Mouse (Mus musculus) G1E (cell line): ENCODE results near the gene Mgmt. TPM values are rescaled to one million over a fixed set of nuclear protein-coding genes. Genes with fewer than 3 reads are reported as not detected.

ENCODE experiments used
- ATAC-seq: 2 replicates; pipeline ENCODE4 v1.8.0; 2016; ENCODE audit warnings: mild to moderate bottlenecking; ENCODE audit not compliant: insufficient number of reproducible peaks, poor library complexity, low FRiP score, severe bottlenecking; ENCODE audit errors: extremely low read depth
- DNase-seq: peaks from one replicate; pipeline ENCODE4 v3.0.0; 2012; ENCODE audit warnings: low spot score
- H3K27me3 ChIP-seq: 2 replicates; pipeline ENCODE4 v1.6.1; 2012; ENCODE audit warnings: mild to moderate bottlenecking, low read length, inconsistent platforms; ENCODE audit not compliant: insufficient read depth
- H3K36me3 ChIP-seq: replicated peaks from 2 replicates; pipeline ENCODE3; 2012; ENCODE audit warnings: mild to moderate bottlenecking, inconsistent platforms
- H3K4me1 ChIP-seq: 2 replicates; pipeline ENCODE4 v1.6.1; 2012; ENCODE audit warnings: low read depth, low read length, inconsistent platforms, mixed read lengths; ENCODE audit not compliant: insufficient read depth
- H3K4me3 ChIP-seq: 2 replicates; pipeline ENCODE4 v1.5.1; 2012; ENCODE audit warnings: low read depth, mild to moderate bottlenecking, inconsistent platforms, low read length, moderate library complexity, mixed read lengths
- H3K9me3 ChIP-seq: replicated peaks from 2 replicates; pipeline ENCODE4 v1.6.1; 2012; ENCODE audit warnings: inconsistent platforms
- CTCF ChIP-seq: IDR thresholded peaks from 2 replicates; pipeline ENCODE4 v1.5.1; 2012; ENCODE audit warnings: low read depth, low read length, inconsistent platforms, mixed read lengths
- GATA1 ChIP-seq: IDR thresholded peaks from 2 replicates; pipeline ENCODE4 v1.6.1; 2012; ENCODE audit warnings: borderline replicate concordance, low read length, inconsistent platforms, mixed read lengths
- GATA2 ChIP-seq: IDR thresholded peaks from 2 replicates; pipeline ENCODE4 v1.6.1; 2012; ENCODE audit warnings: low read depth, low read length, inconsistent platforms, borderline replicate concordance
- POLR2AphosphoS5 ChIP-seq: IDR thresholded peaks from 2 replicates; pipeline ENCODE4 v1.6.1; 2012; ENCODE audit warnings: low read depth, low read length, inconsistent platforms; ENCODE audit not compliant: insufficient replicate concordance
- TAL1 ChIP-seq: conservative IDR thresholded peaks from 2 replicates; pipeline ENCODE4 v1.6.1; 2012; ENCODE audit warnings: low read depth, low read length, inconsistent platforms, mixed read lengths
- polyA plus RNA-seq: library from polyadenylated mRNA; stranded (reverse); fragments of >175 nt; gene quantifications from 2 replicates; pipeline ENCODE4 v1.2.3, GENCODE M21; 2012
- total RNA-seq, 2 experiments: library from RNA; stranded (forward) in 1 of 2; stranded (reverse) in 1 of 2; fragments of 200-1000 nt in 1 of 2; fragments of >200 nt in 1 of 2; fragmentation: Nextera tagmentation in 1 of 2; gene quantifications; 2 replicates each; pipeline ENCODE4 v1.2.3; 2014 to 2017

Gene Mgmt
- total and polyA plus RNA-seq, 3 experiments: 1.1 to 2.2 (median 2.2) TPM

DNA sequence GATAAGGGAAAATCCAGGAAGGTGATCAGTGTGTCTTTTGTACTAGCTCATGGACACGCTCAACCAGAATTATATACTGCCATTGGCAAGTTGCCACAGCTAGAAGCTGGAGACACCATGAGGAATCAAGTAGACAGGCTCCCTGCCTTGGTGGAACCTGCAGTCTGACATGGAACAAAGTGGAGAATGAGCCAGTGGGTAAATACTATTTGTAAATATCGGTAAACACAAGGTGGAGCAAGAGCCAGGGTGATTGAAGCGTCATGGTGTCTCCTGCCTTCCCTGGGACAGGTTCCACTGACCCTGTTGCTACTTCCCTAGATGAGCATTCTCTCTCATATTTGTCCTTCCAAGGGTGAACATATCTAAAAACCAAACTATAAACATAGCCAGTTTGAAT lies 44.6 kb upstream of the Mgmt start:
- no peak for DNase-seq
- peaks cover 53% of the 10 kb centered on the region for H3K9me3 ChIP-seq

DNA sequence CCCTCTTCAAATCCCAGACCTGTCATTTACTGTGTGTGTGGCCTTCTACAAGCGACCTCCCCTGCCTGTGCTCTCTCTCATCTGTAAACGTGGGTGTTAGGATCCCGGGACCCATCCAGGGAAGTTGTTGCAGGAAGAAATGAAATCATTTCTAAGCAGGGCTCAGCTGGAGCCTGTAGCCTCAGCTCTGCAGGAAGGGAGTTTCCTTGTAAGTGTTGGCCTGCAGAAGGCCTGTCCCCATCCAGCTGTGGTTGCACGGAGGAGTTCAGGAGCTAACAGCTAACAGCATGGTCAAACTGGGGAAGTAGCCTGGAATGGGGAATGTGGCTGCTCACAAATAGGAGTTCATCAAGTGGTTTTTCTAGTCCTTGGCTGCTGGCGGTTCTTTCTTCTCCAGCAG lies 44.1 kb upstream of the Mgmt start:
- Histone ChIP-seq H3K27me3 (no peaks in the 10 kb centered on the region), H3K9me3 (peaks cover 53% of the 10 kb centered on the region), H3K4me1 (no peaks in the 10 kb centered on the region), H3K4me3 (no peak overlapping the region), H3K36me3 (no peaks in the 10 kb centered on the region)
- TF ChIP-seq GATA2: no peak
- TF ChIP-seq POLR2AphosphoS5: no peak
- no peak for TF ChIP-seq CTCF
- TF ChIP-seq GATA1: no peak
- TF ChIP-seq TAL1: no peak
- ATAC-seq (no peak), DNase-seq (no peak)

More for the DNA sequence above, 44.6 kb upstream of the Mgmt start:
- no peak for TF ChIP-seq GATA2
- TF ChIP-seq CTCF: no peak
- no peak for TF ChIP-seq TAL1
- no peak for TF ChIP-seq GATA1
- no peak for TF ChIP-seq POLR2AphosphoS5
- H3K27me3 ChIP-seq: no peaks in the 10 kb centered on the region
- no peak overlapping the region for H3K4me3 ChIP-seq
- no peaks in the 10 kb centered on the region for H3K4me1 ChIP-seq
- H3K36me3 ChIP-seq: no peaks in the 10 kb centered on the region
- ATAC-seq: no peak

DNA sequence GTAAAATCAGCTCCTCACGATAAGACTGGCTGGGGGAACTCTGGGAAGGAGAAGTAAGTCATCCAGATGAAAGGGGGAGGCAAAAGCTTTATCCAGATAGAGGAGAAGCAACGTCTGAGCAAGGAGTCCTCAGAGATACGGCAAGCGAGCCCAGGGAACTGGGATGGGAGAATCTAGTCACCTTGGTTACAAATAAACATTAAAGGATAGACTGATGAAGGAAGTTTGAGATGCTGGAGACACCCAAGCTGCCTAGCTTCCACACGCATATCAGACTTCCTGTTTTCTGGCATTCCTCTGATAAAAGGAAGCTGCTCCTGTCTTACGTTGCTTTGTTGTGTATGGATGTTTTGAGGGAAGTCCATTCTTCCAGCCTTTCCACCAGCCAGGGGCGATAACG lies 42.5 kb upstream of the Mgmt start:
- Histone ChIP-seq H3K4me1 (no peaks in the 10 kb centered on the region), H3K36me3 (no peaks in the 10 kb centered on the region), H3K27me3 (no peaks in the 10 kb centered on the region), H3K4me3 (no peak overlapping the region), H3K9me3 (peaks cover 55% of the 10 kb centered on the region)
- DNase-seq: no peak
- no peak for TF ChIP-seq CTCF
- no peak for TF ChIP-seq GATA2
- TF ChIP-seq TAL1: no peak
- no peak for TF ChIP-seq POLR2AphosphoS5
- TF ChIP-seq GATA1: no peak
- ATAC-seq: no peak

DNA sequence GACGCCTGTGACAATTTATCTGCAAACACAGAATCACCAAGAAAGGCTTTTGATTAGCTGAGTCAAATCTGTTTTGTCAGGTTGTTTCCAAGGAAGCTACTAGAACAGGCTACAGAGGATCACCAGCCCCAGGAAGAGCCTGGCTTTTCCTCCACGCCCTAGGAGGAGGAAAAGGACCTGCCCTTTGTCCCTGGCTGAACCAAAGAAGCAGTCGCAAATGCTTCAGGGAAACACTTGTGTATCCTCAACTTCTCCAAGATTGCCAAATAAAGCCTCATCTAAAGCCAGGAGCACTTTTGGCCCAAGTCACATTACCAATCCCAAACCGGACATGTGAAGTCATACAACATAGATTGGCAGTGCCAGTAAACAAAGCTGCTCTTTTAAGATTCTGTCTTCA lies 41.7 kb upstream of the Mgmt start:
- Histone ChIP-seq H3K36me3 (no peaks in the 10 kb centered on the region), H3K27me3 (no peaks in the 10 kb centered on the region), H3K4me1 (no peaks in the 10 kb centered on the region), H3K4me3 (no peak overlapping the region), H3K9me3 (peaks cover 50% of the 10 kb centered on the region)
- ATAC-seq (no peak), DNase-seq (no peak)
- no peak for TF ChIP-seq POLR2AphosphoS5
- TF ChIP-seq GATA1: no peak
- no peak for TF ChIP-seq CTCF
- no peak for TF ChIP-seq GATA2
- TF ChIP-seq TAL1: no peak

DNA sequence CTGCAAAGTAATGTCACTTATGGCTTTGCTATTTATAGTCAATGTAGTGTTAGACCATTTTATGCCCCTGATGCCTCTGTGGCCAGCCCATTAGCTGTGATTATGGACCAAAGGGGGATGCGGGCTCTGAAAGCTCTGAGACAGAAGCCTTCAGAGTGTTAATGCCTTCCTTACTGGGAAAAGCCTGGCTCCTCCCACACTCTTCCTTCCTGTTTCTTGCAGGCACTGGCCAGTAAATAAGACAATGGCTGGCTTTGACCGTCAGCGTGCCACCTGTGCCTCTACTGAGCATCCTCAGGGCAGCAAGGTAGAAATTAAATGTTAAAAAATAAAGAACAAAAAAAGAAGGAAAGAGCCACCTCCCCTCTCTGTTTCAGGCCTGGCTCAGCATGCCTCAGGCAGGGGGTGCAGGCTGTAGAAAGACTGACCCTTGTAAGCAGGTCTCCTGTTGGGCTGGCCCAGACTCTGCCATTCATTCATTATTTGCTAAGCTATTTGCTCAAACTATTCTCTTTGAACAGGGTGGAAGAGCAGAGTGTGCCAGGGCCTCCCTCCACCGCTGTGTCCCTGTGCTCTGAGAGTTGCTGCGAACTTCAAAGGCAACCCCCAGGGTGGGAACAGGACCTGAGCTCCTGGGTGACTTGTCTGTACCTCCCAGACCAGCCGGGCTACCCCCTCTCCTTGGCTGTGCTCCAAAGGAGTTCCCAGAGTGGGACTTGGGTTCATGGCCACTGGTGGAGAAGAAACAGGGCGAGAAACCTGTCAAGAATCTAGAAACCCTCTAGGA lies 29.5 kb upstream of the Mgmt start:
- no peak for ATAC-seq
- Histone ChIP-seq H3K4me1 (no peaks in the 10 kb centered on the region), H3K27me3 (no peaks in the 10 kb centered on the region), H3K4me3 (no peak overlapping the region), H3K36me3 (no peaks in the 10 kb centered on the region), H3K9me3 (peaks cover 40% of the 10 kb centered on the region)
- TF ChIP-seq CTCF: no peak
- TF ChIP-seq GATA2: no peak
- TF ChIP-seq POLR2AphosphoS5: no peak
- no peak for TF ChIP-seq TAL1
- no peak for TF ChIP-seq GATA1
- DNase-seq: no peak

DNA sequence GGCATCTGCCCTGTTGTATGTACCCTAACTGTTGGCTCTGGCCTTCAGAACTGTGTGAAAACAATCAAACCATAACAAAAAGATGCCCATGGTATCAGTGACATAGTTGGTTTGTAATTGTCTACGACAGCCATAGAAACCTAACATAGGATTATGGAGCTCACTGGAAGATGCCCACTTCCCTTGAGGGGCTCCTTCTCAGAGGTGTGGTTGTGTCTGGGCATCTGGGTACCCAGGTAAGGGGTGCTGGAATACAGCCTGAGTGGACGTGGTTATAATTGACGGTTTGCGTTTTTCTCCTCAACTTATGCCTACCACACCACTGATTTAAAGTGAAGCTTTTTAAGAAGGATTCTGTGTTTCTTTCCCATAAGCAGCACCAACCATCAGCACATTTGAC lies 28.5 kb upstream of the Mgmt start:
- TF ChIP-seq CTCF (no peak), GATA1 (no peak), TAL1 (no peak), GATA2 (no peak)
- ATAC-seq: no peak

DNA sequence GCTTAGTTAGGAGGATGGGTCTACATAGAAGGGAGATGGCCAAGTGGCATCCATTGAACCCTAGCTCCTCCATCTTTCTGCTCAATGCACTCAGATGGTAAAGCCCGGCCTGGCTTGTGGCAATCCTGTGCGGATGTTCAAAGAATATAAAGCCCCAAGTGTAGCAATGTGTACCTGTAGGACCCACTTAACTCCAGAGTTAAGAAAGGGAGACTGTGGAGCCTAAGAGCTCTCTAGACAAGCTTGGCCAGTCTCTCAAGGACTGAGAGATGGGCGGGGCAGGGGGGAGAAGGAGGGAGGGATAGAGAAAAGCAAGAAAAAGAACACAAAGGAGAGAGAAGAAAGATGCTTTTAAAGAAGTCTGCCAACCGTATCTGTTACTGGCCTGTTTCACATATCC lies 27.9 kb upstream of the Mgmt start:
- H3K36me3 ChIP-seq: no peaks in the 10 kb centered on the region
- TF ChIP-seq POLR2AphosphoS5 (no peak), GATA1 (no peak), CTCF (no peak), TAL1 (no peak), GATA2 (no peak)

More for the DNA sequence above, 28.5 kb upstream of the Mgmt start:
- Histone ChIP-seq H3K4me3 (no peak overlapping the region), H3K4me1 (no peaks in the 10 kb centered on the region), H3K27me3 (no peaks in the 10 kb centered on the region), H3K36me3 (no peaks in the 10 kb centered on the region), H3K9me3 (peaks cover 36% of the 10 kb centered on the region)
- DNase-seq: no peak

More for the DNA sequence above, 27.9 kb upstream of the Mgmt start:
- H3K4me1 ChIP-seq: no peaks in the 10 kb centered on the region
- H3K9me3 ChIP-seq: peaks cover 31% of the 10 kb centered on the region
- no peak overlapping the region for H3K4me3 ChIP-seq
- ATAC-seq: no peak
- no peaks in the 10 kb centered on the region for H3K27me3 ChIP-seq
- DNase-seq: no peak
